Mouse (Mus musculus) central nervous system, embryonic 14 days (tissue): ENCODE results near the gene Mt1. TPM values are rescaled to one million over a fixed set of nuclear protein-coding genes. Genes with fewer than 3 reads are reported as not detected.

Source experiments
- polyA plus RNA-seq: library from polyadenylated mRNA; depleted of rRNA; stranded (reverse); fragments of >200 nt; gene quantifications from 2 replicates; pipeline ENCODE4 v1.2.3, GENCODE M21; 2012; rRNA removed

Mt1 gene
- polyA plus RNA-seq, result 56.7 and 61.3 TPM in 2 replicates

DNA sequence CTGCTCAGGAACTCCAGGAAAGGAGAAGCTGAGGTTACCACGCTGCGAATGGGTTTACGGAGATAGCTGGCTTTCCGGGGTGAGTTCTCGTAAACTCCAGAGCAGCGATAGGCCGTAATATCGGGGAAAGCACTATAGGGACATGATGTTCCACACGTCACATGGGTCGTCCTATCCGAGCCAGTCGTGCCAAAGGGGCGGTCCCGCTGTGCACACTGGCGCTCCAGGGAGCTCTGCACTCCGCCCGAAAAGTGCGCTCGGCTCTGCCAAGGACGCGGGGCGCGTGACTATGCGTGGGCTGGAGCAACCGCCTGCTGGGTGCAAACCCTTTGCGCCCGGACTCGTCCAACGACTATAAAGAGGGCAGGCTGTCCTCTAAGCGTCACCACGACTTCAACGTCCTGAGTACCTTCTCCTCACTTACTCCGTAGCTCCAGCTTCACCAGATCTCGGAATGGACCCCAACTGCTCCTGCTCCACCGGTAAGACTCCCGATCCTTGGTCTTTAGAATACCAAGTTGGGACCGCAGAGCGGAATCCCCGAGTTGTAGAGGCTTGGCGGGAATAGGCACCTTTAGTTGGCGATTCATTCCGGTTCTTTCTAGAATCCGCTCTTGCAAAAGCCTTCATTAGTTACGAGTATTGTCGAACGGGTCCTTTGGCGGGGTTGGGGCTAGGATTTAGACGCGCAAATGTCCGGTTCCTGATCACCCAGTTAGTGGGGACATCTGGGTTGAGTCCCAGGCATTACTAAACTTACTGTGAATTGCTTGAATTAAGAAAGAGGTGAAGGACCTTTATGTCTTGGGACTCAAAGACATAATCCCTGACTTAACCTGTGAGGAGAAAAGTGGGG, at the start of gene Mt1:
Gene Mt1, plus strand, starts transcription at position 226 of the 856 bp plus-strand sequence.

GRCm38 (mm10) chr8:94136933-94137332, 41.9 kb upstream of the Mt1 start, which contains the start of gene Mt4:
Gene Mt4, plus strand, starts transcription at chr8:94137197.

GRCm38 (mm10) chr8:94152513-94153300, 26.2 kb upstream of the Mt1 start, which contains the start of gene Mt3:
Gene Mt3, plus strand, starts transcription at chr8:94152607.

GRCm38 (mm10) chr8:94172075-94172808, 6.6 kb upstream of the Mt1 start, which contains the start of gene Mt2:
Gene Mt2, plus strand, starts transcription at chr8:94172664.

DNA sequence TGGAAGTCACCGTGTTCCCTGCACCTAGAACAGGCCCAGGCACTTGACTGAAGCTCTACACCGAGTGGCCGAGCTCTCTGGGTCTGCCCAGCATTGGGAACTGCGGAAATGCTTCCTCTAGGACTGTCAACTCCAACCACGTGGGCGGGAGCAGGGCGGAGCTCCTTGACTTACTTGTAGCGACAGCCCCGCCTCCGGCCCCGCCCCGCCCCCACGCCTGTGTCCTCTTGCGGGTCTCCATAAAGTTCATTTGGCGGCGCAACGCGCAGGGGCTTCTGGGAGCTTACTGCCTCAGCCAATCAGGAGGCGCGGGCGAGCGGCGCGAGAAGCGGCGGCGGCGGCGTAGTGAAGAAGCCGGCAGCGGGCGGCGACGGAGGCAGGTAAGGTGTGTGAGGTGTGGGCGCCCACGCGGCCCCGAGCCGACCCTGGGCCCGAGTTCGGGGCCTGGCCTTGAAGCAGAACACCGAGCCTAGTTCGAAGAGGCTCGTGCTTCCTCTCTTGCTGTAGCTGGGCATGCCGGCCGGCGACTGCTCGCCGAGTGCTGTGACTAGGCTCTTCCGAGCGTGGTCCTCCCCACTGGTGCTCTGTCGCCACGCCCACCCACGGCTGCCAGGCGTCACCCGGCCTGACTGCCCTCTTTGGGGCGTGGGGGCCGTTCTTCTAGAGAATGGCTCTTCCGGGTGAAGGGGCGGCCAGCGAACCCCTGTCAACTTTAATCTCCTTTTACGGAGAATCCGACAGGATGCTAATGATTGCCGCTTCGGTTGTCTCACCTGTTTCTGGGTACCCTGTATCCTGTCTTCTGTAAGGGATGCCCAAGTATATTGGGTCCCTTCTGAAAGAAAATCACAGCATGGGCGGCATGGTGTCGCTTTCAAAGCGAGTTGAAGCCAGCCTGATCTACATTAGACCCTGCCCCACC, 35.6 kb downstream of the Mt1 start, which contains the start of gene Nup93:
Gene Nup93, plus strand, starts transcription at position 313 of the 922 bp plus-strand sequence.

Other genes with a start within 250 kb of the Mt1 start
- gene Amfr, start 166.2 kb upstream of the Mt1 start, polyA plus RNA-seq, result 74.8 and 78.1 TPM in 2 replicates
- 81.2 and 110 TPM in 2 replicates for gene Nudt21, start 142.1 kb upstream of the Mt1 start, polyA plus RNA-seq
- 12.4 and 14.3 TPM in 2 replicates for gene Ogfod1, start 141.9 kb upstream of the Mt1 start, polyA plus RNA-seq
- gene Bbs2, start 80.2 kb upstream of the Mt1 start, polyA plus RNA-seq, result 55.0 and 62.2 TPM in 2 replicates
- not detected in 2 replicates for gene Mt4, start 41.9 kb upstream of the Mt1 start, polyA plus RNA-seq
- 148 and 175 TPM in 2 replicates for gene Mt3, start 26.5 kb upstream of the Mt1 start, polyA plus RNA-seq
- 25.5 and 30.4 TPM in 2 replicates for gene Mt2, start 6.4 kb upstream of the Mt1 start, polyA plus RNA-seq
- gene Nup93, start 35.5 kb downstream of the Mt1 start, polyA plus RNA-seq, result 66.0 and 67.6 TPM in 2 replicates
- gene Slc12a3, start 150.1 kb downstream of the Mt1 start, polyA plus RNA-seq, result 0.34 and 0.38 TPM in 2 replicates
- gene Herpud1, start 207.4 kb downstream of the Mt1 start, polyA plus RNA-seq, result 52.8 and 60.3 TPM in 2 replicates